Mouse (Mus musculus) intestine, embryonic 15.5 days (tissue): Measurements from ENCODE around the gene Arap1. TPM values are rescaled to one million over a fixed set of nuclear protein-coding genes. Genes with fewer than 3 reads are reported as not detected.

ENCODE experiments used
- ATAC-seq: fragments of 200-750 bp; cut with Nextera tagmentation; 2 replicates; pipeline ENCODE4 v1.8.0; 2017; ENCODE audit warnings: moderate TSS enrichment, moderate library complexity
- H3K27ac ChIP-seq: fragments of 300-500 bp; sonication (generic); 2 replicates; pipeline ENCODE4 v1.5.1; 2015; ENCODE audit warnings: mild to moderate bottlenecking, inconsistent platforms
- H3K27me3 ChIP-seq: fragments of 300-500 bp; sonication (generic); replicated peaks from 2 replicates; pipeline ENCODE4 v1.6.1; 2015; ENCODE audit warnings: inconsistent platforms
- H3K36me3 ChIP-seq: fragments of 300-500 bp; sonication (generic); 2 replicates; pipeline ENCODE4 v1.6.1; 2015; ENCODE audit warnings: inconsistent platforms
- H3K4me1 ChIP-seq: fragments of 300-500 bp; sonication (generic); replicated peaks from 2 replicates; pipeline ENCODE4 v1.6.1; 2015; ENCODE audit warnings: inconsistent platforms
- H3K4me2 ChIP-seq: fragments of 300-500 bp; sonication (generic); replicated peaks from 2 replicates; pipeline ENCODE4 v1.6.1; 2015; ENCODE audit warnings: mild to moderate bottlenecking, inconsistent platforms
- H3K4me3 ChIP-seq: fragments of 300-500 bp; sonication (generic); replicated peaks from 2 replicates; pipeline ENCODE4 v1.5.1; 2015; ENCODE audit warnings: inconsistent platforms
- H3K9ac ChIP-seq: fragments of 300-500 bp; sonication (generic); 2 replicates; pipeline ENCODE4 v1.6.1; 2015; ENCODE audit warnings: inconsistent platforms
- H3K9me3 ChIP-seq: fragments of 300-500 bp; sonication (generic); 2 replicates; pipeline ENCODE4 v1.6.1; 2016; ENCODE audit warnings: inconsistent platforms
- WGBS: fragments of 180-500 bp; shearing (Covaris S2); methylation state at CpG from one replicate; pipeline ENCODE4 v1.1.7; 2015; 5-methylcytosine and 5-hydroxymethylcytosine counted together
- polyA plus RNA-seq: library from polyadenylated mRNA; unstranded; fragments of >200 nt; fragmentation: Nextera tagmentation; extraction: Ambion mirVana; gene quantifications from 2 replicates; pipeline ENCODE4 v1.2.1, GENCODE M21; 2015

The Arap1 gene
- polyA plus RNA-seq, 1 experiment from 2014 or later, result 58.4 TPM

DNA sequence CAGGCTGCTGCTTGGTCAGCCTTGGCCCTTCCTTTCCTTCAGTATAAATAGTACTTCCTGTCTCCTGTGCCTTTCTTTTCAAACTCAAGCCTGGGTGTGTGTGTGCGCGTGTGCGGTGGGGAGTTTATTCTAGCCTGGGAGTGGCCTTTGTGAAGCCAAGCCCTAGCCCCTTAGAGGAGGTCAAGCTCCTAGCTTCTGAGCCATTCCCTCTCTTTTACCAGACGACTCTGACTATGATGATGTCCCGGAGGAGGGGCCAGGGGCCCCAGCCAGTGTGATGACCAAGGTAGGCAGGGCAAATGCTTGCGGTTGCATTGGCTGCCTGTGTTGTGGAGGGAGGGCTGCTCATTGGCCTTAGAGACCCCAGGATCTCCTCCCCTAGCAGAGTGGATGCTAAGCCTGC lies 37.5 kb downstream of the Arap1 start:
- peak; percentile 70 for ATAC-seq

DNA sequence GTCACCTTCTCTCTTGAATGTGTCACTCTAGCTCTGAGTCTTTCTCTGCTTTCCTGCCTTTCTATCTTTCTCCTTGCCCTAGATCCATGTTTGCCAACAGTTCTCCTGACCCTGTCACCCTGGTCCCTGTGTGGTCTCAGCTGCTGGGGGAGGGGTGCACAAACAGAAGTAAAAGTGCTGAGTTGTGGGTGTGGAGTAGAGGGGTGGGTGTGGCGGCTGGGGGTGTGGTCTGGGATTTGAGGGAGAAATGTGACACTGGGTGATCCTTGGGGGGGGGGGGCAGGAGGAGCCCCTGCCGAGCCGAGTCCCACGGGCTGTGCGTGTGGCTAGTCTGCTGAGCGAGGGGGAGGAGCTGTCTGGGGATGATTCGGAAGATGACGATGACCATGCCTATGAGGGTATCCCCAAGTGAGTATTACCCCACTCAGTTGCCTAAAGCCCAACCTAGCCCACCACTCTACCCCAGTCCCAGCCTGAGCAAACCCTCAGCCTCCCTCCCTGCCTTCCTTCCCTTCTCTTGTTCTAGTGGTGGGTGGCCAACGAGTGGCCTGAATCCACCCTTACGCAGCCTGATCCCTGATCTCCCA lies 38.1 kb downstream of the Arap1 start:
- peak; percentile 21; the same call in 1 of the 2 replicates for ATAC-seq
- 44% methylated on average over 8 of the region's 10 CpGs for WGBS

More for the DNA sequence above, 37.5 kb downstream of the Arap1 start:
- no peaks in the 10 kb centered on the region for H3K9me3 ChIP-seq
- H3K9ac ChIP-seq, result no peak overlapping the region
- WGBS, result 15% methylated on average over 6 of the region's 6 CpGs
- H3K36me3 ChIP-seq, result peaks cover 15% of the 10 kb centered on the region; the same call in 1 of the 2 replicates
- peaks cover 35% of the 10 kb centered on the region for H3K4me1 ChIP-seq
- H3K27ac ChIP-seq, result peak overlapping the region; percentile 73
- no peaks in the 10 kb centered on the region for H3K27me3 ChIP-seq
- H3K4me3 ChIP-seq, result no peak overlapping the region
- H3K4me2 ChIP-seq, result peak overlapping the region; percentile 5

DNA sequence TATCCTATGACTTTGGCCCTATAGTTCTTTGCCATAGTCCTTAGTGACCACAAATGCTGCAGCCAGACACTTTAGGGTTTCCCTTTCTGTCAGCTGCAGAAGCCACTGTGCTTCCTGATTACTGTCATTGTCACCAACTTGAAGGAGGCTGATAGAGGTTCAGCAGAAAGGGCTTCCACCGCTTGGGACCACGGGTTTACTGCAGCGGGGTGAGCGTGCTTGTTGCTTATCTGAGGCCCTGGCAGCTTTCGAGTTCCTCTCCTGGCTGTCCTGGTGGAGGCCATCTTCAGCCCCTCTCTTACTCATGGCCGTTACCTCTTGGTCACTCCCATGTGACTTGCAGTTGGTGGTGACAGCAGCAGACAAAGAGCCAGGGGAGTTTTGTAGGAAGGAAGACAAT lies 41.4 kb downstream of the Arap1 start:
- Histone ChIP-seq H3K27ac (no peak overlapping the region), H3K4me3 (no peak overlapping the region), H3K9ac (no peak overlapping the region), H3K27me3 (no peaks in the 10 kb centered on the region), H3K36me3 (peaks cover 17% of the 10 kb centered on the region; the same call in 1 of the 2 replicates), H3K4me2 (no peak overlapping the region), H3K4me1 (peaks cover 45% of the 10 kb centered on the region), H3K9me3 (no peaks in the 10 kb centered on the region)
- 76% methylated on average over 6 of the region's 6 CpGs for WGBS
- no peak for ATAC-seq

More for the DNA sequence above, 38.1 kb downstream of the Arap1 start:
- Histone ChIP-seq H3K4me3 (no peak overlapping the region), H3K4me1 (peaks cover 35% of the 10 kb centered on the region), H3K9ac (no peak overlapping the region), H3K27me3 (no peaks in the 10 kb centered on the region), H3K4me2 (peak overlapping the region; percentile 5), H3K36me3 (peaks cover 17% of the 10 kb centered on the region; the same call in 1 of the 2 replicates), H3K27ac (peak overlapping the region; percentile 73; the same call in 1 of the 2 replicates), H3K9me3 (no peaks in the 10 kb centered on the region)

GRCm38 (mm10) chr7:101391909-101392479 lies 44.1 kb downstream of the Arap1 start:
- WGBS, result 57% methylated on average over 4 of the region's 4 CpGs
- no peak for ATAC-seq
- H3K4me1 ChIP-seq, result peaks cover 30% of the 10 kb centered on the region
- H3K27me3 ChIP-seq, result no peaks in the 10 kb centered on the region
- H3K36me3 ChIP-seq, result peaks cover 24% of the 10 kb centered on the region
- no peak overlapping the region for H3K4me2 ChIP-seq
- H3K9me3 ChIP-seq, result no peaks in the 10 kb centered on the region
- no peak overlapping the region for H3K4me3 ChIP-seq
- H3K9ac ChIP-seq, result no peak overlapping the region
- H3K27ac ChIP-seq, result peak overlapping the region; percentile 95

GRCm38 (mm10) chr7:101393015-101393414 lies 45.1 kb downstream of the Arap1 start:
- WGBS, result 43% methylated on average over 4 of the region's 4 CpGs
- no peak overlapping the region for H3K9ac ChIP-seq
- no peak for ATAC-seq

GRCm38 (mm10) chr7:101393694-101394504 lies 46.0 kb downstream of the Arap1 start:
- Histone ChIP-seq H3K4me3 (peak overlapping the region; percentile 39), H3K9me3 (no peaks in the 10 kb centered on the region), H3K9ac (peak overlapping the region; percentile 50), H3K36me3 (peaks cover 35% of the 10 kb centered on the region), H3K4me2 (peak overlapping the region; percentile 58), H3K27ac (peak overlapping the region; percentile 95), H3K27me3 (no peaks in the 10 kb centered on the region), H3K4me1 (peaks cover 30% of the 10 kb centered on the region)
- ATAC-seq, result peak; percentile 89
- WGBS, result 32% methylated on average over 8 of the region's 8 CpGs

More at GRCm38 (mm10) chr7:101393015-101393414, 45.1 kb downstream of the Arap1 start:
- H3K36me3 ChIP-seq, result peaks cover 28% of the 10 kb centered on the region
- H3K4me2 ChIP-seq, result peak overlapping the region; percentile 58; the same call in 1 of the 2 replicates
- H3K4me3 ChIP-seq, result no peak overlapping the region
- peaks cover 30% of the 10 kb centered on the region for H3K4me1 ChIP-seq
- peak overlapping the region; percentile 95 for H3K27ac ChIP-seq
- H3K27me3 ChIP-seq, result no peaks in the 10 kb centered on the region
- no peaks in the 10 kb centered on the region for H3K9me3 ChIP-seq

GRCm38 (mm10) chr7:101394569-101394968 lies 46.7 kb downstream of the Arap1 start:
- no peak for ATAC-seq
- Histone ChIP-seq H3K36me3 (peaks cover 37% of the 10 kb centered on the region), H3K4me2 (peak overlapping the region; percentile 58), H3K9ac (peak overlapping the region; percentile 50), H3K27me3 (no peaks in the 10 kb centered on the region), H3K27ac (peak overlapping the region; percentile 95), H3K4me1 (peaks cover 30% of the 10 kb centered on the region), H3K4me3 (peak overlapping the region; percentile 39), H3K9me3 (no peaks in the 10 kb centered on the region)
- 55% methylated on average over 3 of the region's 3 CpGs for WGBS

GRCm38 (mm10) chr7:101395471-101395870 lies 47.6 kb downstream of the Arap1 start:
- Histone ChIP-seq H3K4me3 (peak overlapping the region; percentile 39), H3K9ac (peak overlapping the region; percentile 50), H3K27me3 (no peaks in the 10 kb centered on the region), H3K27ac (peak overlapping the region; percentile 58), H3K9me3 (no peaks in the 10 kb centered on the region), H3K4me1 (peaks cover 28% of the 10 kb centered on the region), H3K4me2 (peak overlapping the region; percentile 58), H3K36me3 (peaks cover 39% of the 10 kb centered on the region)
- no peak for ATAC-seq
- WGBS, result 39% methylated on average over 2 of the region's 2 CpGs

DNA sequence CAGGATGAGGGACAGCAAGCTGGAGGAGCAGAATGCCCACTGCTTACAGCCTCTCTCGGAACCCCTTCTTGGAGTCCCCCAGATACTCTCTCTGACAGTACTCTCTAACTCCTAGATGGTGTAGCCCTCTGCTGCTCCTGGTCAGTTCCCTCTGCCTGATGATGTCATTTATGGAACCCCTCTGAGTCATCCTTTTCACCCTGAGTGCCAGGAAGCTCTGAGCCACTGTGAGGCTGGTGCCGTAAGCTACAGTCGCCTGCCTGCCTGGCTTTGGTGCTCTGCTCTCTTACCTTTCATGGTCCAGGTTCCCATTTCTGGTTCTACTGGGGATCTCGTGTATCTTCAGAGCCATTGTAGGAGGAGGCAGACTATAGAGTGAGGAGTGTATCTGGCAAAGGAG lies 49.3 kb downstream of the Arap1 start:
- 88% methylated on average over 4 of the region's 4 CpGs for WGBS
- Histone ChIP-seq H3K9ac (no peak overlapping the region), H3K27me3 (no peaks in the 10 kb centered on the region), H3K9me3 (no peaks in the 10 kb centered on the region), H3K4me2 (no peak overlapping the region), H3K27ac (no peak overlapping the region), H3K4me3 (no peak overlapping the region), H3K4me1 (peaks cover 22% of the 10 kb centered on the region), H3K36me3 (peaks cover 55% of the 10 kb centered on the region)
- no peak for ATAC-seq

DNA sequence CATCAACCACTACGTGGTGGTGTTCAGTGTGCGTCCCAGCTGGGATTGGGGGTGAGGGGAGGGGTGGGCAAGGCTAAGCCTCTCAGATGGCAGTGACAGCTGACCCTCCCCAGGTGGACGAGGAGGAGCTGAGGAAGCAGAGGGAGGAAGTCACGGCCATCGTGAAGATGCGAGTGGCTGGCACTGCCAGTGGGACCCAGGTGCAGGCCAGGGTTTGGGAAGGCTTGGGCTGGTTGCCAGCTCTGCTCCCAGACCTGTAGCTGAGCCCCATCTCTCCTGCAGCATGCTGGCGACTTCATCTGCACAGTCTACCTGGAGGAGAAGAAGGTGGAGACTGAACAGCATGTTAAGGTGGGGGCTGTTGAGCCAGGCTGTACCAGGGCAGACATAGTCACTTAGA lies 53.6 kb downstream of the Arap1 start:
- Histone ChIP-seq H3K9ac (no peak overlapping the region), H3K36me3 (peaks cover 69% of the 10 kb centered on the region), H3K9me3 (no peaks in the 10 kb centered on the region), H3K27ac (no peak overlapping the region), H3K27me3 (no peaks in the 10 kb centered on the region), H3K4me1 (no peaks in the 10 kb centered on the region), H3K4me2 (no peak overlapping the region), H3K4me3 (no peak overlapping the region)
- no peak for ATAC-seq
- 81% methylated on average over 7 of the region's 7 CpGs for WGBS

GRCm38 (mm10) chr7:101403831-101404230 lies 56.0 kb downstream of the Arap1 start:
- H3K4me1 ChIP-seq, result no peaks in the 10 kb centered on the region
- H3K36me3 ChIP-seq, result peaks cover 61% of the 10 kb centered on the region
- no peak overlapping the region for H3K4me2 ChIP-seq
- no peaks in the 10 kb centered on the region for H3K9me3 ChIP-seq
- H3K4me3 ChIP-seq, result no peak overlapping the region
- no peak overlapping the region for H3K27ac ChIP-seq
- no peak for ATAC-seq
- H3K27me3 ChIP-seq, result no peaks in the 10 kb centered on the region
- 88% methylated on average over 5 of the region's 5 CpGs for WGBS
- H3K9ac ChIP-seq, result no peak overlapping the region

DNA sequence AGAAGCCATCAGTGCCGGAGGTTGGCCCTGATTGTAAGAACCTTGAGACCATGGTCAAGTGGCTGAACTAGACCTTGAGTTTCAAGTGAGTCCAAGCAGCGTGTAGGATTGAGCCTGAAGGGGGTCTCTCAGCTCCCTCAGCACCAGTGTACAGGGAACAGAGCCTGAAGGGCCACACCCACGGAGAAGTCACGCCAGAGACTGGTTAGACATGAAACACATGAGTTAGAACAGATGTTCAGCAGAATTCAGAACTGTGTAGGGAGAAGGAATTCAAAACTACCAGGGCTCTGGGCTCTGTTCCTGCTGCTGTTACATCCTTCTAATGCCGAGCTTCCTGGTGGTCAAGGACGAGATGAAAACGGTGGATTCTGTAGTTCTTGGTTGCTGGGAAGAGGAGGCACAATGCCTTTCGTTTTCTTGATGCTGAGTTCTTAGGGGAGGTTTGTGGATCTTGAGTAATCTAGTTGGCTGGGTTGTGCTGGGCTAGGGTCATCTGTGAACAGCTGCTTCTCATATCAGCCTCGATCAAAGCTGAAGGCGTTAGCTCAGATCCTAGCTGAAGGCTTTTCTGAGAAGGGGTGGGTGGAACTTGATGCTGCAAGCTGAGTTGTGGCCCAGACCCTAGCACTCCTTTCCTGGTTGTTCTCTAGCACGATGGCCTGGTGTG lies 62.5 kb downstream of the Arap1 start, which contains the start of gene Gm45837:
Gm45837 (plus strand) TSS at position 620 of the 670 bp plus-strand sequence.
- H3K27ac ChIP-seq, result no peak within 1 kb of the TSS
- H3K27me3 ChIP-seq, result no peaks in the 10 kb centered on the region
- H3K4me1 ChIP-seq, result peaks cover 11% of the 10 kb centered on the region
- no peak within 1 kb of the TSS for H3K4me3 ChIP-seq
- H3K9ac ChIP-seq, result no peak within 1 kb of the TSS
- no peak within 1 kb of the TSS for H3K4me2 ChIP-seq
- peaks cover 26% of the 10 kb centered on the region for H3K36me3 ChIP-seq
- H3K9me3 ChIP-seq, result no peaks in the 10 kb centered on the region
- no peak for ATAC-seq
- WGBS, result 71% methylated on average over 11 of the region's 11 CpGs
